Mouse (Mus musculus) ES-CJ7 (cell line): ENCODE measurements around the gene Vps11.
A peak's percentile ranks its signal among the peaks of the same experiment; 100 is the strongest.
"Not testable (repeated sequence)": the region's sequence is repeated elsewhere in the genome, so short reads cannot be mapped to it uniquely, and the experiment has no call there.

Source experiments
- DNase-seq: peaks from one replicate; pipeline ENCODE4 v3.0.0; 2011; ENCODE audit warnings: low read depth, low spot score

Vps11 gene

DNA sequence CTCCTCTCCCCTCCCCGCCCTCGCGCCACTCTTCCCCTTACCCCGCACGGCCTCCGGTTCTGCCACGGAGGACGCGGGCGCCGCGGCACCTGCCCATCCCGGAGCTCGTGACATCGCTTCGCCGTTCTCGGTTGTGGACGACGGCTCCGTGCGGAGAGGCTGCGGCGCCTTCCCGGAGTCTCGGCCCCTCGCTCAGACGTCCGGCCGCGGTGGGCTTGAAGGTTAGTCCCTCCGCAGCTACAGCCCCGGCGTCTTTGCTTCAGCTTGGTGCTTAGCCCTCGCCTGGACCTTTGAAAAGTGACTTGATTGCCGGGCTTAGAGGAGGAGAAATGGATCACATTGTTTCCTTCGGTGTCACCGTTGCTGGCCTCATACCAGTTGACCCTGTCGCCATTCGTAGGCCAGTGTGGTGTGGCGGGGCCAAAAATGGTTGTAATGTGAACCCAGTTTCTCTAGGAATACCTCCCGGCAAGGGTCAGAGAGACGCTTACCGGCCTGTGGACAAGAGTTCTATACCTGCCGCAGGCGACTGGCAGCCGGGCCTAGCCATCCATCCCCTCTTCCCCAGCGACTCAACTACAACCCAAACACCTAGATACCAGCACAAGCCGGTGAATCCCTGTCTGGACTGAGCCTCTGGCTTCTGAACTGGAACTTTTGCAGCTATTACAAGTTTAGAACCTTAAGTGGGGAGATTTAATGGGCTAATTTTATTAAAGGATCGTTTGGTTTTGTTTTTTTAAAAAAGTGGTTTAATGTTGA, 26.0 kb downstream of the Vps11 start:
- DNase-seq, result no peak

DNA sequence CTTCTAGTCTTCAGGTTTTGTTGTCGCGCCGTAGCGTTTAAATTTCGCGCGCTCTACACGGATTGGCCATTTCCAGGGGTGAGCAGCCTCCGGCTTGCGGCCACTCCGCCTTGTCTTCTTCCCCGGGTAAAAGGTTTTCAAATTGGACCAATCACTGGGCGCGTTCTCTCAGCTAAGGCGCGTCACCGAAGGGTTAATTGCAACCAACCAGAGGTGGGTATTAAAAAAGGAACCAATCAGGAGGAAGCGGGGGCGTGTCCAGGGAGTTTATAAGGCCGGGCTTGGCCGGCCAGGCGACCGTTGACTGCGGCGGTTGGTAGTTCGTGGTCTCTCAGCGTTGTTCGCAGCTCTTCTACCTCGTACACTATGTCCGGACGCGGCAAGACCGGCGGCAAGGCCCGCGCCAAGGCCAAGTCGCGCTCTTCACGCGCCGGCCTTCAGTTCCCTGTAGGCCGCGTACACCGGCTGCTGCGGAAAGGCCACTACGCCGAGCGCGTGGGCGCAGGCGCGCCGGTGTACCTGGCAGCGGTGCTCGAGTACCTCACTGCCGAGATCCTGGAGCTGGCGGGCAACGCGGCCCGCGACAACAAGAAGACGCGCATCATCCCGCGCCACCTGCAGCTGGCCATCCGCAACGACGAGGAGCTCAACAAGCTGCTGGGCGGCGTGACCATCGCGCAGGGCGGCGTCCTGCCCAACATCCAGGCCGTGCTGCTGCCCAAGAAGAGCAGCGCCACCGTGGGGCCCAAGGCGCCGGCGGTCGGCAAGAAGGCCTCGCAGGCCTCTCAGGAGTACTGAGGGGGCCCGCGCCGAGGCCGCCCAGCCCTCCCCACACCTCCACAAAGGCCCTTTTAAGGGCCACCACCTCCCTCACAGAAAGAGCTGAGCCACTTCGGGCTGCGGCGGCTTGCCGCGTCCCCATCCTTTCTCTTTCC, 26.8 kb downstream of the Vps11 start, which contains the start of gene H2afx:
H2afx (plus strand) TSS at position 299 of the 935 bp plus-strand sequence.
- DNase-seq, result peak; percentile 100

DNA sequence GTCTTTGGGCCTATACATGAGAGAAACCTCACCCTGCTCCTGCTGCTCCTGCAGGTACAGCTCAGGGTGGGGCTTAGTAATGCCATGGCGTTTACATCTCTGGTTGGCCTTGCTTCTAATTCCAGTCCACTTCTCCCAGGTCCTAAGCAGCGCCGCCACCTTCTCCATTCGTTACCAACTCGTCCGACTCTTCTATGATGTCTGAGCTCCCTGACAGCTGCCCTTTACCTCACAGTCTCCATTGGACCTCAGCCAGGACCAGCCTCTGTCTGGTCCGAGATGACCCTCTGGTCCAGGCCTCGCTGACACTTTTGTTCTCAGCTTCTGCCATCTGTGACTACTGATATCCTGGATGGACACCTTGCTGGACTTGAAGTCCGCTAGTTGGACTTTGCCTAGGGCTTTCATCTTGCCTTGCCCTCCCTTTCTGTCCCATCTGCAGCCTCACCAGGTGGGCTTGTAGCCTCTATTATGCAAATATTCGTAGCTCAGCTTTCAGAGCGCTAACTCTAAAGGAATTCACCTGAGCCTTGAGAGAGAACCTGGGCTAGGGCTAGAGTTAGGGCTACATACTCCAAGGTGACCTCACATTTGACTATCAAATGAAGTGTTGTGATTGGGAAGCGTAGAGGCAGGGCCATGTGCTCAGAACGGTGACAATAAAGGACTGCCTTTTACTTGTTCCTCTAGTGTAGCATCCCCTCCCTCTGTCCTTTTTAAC, 28.4 kb downstream of the Vps11 start:
- DNase-seq, result peak; percentile 97

DNA sequence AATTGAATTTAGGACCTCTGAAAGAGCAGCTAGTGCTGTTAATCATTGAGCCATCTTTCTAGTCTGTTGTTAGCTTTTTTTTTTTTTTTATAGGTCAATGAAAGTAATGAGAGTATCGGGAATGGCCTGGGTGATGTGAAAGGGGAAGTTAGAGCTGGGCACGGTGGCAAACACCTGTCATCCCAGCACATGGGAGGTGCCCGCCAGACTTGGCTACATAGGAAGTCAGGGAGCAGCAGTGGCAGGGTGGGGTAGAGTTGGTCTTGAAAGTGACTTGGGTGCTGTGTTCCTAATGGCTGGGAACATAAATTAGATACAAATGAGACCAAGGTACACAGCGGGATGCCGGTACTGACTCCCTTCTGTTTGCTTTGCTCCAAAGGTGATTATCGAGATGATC, 30.7 kb downstream of the Vps11 start:
- DNase-seq, result no peak

DNA sequence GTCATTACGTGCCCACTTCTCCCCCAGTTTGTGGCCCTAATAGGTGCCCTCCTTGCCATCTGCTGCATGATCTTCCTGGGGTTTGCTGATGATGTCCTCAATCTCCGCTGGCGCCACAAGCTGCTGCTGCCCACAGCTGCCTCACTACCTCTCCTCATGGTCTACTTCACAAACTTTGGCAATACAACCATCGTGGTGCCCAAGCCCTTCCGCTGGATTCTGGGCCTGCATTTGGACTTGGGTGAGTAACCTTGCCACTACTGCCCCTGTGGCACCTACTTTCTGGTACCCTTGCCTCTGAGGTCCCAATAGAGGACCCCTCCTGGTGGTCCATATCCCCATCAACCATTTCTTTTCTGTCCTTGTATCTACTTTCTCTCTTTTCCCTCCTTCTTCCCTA, 33.5 kb downstream of the Vps11 start:
- DNase-seq, result no peak

DNA sequence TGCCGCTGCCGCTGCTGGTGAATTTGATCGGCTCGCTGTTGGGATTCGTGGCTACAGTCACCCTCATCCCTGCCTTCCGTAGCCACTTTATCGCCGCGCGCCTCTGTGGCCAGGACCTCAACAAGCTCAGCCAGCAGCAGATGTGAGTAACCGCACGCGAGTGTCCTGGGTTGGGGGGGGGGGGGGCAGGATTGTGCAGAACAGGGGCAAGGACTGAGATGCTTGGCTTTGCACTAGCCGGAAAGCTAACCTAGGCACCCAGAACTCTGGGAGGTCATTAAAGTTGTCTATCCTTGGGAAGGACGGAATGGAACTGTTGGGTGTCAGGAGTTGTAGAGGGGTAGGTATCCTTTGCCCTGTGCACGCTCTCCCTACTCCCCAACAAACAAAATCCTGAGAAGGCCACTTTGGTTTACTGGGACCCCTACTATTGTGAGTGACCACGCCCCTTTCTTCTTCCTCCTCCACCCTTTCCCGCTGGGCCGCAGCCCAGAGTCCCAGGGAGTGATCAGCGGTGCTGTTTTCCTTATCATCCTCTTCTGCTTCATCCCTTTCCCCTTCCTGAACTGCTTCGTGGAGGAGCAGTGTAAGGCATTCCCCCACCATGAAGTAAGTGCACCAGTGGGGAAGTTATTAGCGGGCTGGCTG, 34.3 kb downstream of the Vps11 start:
- DNase-seq, result peak; percentile 72

DNA sequence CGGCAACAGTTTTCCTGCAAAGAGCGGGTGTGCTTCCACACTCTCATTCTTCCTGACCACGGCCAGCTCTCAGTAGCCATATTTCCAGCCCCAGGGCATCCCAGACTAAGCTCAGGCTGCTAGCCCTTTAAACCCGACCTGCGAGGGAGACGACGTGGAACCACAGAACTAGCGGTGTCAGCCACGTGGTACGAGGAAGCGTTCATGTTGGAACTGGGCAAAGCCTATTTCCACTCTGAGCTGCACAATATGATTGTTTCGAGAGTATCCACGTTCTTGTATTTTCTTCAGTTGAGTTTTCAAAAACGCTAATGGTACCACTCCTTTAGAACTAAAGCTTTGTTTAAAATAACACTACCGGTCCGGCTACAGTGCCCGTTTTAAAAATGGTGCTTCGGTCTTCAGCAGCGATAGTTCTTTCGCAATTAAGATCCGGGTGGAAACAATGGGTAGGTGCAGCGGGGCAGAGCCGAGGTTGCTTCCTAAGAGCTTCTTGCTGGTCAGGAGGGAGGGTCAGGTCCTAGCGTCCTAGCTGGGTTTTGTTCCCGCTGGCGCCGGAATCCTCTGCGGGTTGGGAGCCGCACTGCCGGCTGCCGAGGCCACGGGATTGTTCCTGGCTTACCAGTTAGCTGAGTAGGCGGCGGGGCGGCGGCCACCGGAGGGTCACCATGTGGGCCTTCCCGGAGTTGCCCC, 35.0 kb downstream of the Vps11 start:
- peak; percentile 92 for DNase-seq

DNA sequence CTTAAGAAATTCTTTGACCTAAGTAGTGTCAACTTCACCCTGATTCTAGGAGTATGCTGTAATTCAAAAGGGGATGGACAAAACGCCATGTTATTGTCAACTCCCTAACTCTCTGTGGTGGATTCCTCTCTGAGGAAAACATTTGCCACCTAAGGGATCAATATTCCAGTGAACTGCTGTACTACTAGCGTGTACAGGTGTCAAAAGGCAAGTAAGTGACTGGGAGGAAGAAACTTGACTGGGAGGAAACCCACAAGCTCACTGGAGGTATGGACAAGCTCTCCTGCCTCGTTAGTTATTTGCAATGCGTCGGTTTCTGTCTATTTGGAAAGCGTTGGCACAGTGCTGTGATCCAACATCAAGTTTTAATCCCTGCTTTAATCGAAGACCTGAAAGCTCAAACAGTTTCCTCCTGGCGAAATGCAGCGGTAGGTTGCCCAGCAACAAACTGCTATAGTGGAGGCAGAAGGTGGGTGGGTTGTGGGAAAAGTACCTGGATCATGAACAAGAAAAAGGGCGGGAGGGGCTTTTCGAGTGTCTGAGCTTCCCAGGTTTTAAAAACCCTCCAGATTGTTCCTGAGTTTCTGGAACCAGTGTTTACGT, 35.6 kb downstream of the Vps11 start, which contains the start of gene Dpagt1:
Dpagt1 (plus strand) TSS at position 252 of the 603 bp plus-strand sequence.
- no peak for DNase-seq

DNA sequence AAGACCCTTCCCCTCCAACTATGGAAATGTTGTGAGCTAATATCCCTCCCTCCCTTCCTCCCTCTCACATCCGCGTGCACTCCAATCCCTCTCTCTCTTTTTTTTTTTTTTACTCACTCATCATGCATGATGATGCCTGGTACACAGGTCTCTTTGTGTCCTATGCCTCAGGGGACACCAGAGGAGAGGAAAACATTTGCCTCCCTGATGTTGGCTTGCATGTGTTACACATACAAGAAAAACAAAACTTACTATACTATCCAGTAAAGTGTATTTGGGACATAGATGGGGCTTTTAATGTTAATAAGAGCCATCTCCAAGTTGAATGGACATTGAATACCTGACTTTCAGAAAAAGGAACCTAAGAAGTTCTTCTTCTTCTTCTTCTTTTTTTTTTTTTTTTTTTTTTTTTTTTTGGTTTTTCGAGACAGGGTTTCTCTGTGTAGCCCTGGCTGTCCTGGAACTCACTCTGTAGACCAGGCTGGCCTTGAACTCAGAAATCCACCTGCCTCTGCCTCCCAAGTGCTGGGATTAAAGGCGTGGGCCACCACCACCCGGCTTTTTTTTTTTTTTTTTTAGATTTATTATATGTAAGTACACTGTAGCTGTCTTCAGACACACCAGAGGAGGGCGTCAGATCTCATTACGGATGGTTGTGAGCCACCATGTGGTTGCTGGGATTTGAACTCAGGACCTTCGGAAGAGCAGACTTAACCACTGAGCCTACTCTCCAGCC, 36.3 kb downstream of the Vps11 start:
- not testable (repeated sequence) for DNase-seq

DNA sequence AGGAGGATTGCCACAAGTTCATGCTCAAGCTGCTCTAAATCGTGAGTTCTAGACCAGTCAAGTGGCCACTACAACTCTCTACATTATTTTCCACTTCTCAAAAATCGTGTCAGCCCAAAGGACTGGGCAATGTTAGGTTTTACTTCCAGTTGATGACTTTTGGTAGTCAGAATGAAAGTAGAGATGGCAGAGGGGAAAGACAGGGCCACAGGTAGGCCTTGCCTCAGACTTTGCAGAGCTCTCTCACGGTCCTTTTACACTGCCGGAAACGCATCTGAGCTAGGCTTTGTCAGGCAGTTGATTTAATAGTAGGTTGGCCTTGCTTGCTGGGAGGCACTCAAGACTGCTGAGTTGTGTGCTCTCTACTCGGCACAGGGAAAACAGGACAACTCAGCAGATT, 37.3 kb downstream of the Vps11 start:
- no peak for DNase-seq

DNA sequence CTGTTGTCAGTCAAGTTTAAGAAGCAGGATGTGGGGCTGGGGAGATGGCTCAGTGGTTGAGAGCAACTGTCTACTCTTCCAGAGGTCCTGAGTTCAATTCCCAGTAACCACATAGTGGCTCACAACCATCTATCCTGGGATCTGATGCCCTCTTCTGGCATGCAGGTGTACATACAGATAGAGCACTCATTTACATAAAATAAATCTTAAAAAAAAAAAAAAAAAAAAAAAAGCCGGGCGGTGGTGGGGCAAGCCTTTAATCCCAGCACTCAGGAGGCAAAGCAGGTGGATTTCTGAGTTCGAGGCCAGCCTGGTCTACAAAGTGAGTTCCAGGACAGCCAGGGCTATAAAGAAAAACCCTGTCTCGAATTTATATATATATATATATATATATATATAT, 37.8 kb downstream of the Vps11 start:
- DNase-seq, result not testable (repeated sequence)

DNA sequence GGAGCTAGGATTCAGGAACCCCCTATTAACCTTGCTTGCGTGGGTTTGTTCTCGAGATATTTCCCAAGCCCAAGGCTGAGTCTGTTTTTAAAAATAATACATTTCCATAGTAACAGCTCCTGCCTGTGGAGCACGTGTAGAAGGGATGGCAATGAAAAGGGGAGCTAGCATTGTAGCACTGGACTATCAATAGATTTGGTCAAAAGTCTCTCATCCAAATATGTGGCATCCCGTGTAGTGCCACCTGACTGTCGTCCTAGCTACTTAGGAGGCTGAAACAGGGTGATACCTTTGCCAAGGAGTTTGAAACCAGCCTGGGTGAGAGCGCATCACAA, 40.7 kb downstream of the Vps11 start:
- no peak for DNase-seq

DNA sequence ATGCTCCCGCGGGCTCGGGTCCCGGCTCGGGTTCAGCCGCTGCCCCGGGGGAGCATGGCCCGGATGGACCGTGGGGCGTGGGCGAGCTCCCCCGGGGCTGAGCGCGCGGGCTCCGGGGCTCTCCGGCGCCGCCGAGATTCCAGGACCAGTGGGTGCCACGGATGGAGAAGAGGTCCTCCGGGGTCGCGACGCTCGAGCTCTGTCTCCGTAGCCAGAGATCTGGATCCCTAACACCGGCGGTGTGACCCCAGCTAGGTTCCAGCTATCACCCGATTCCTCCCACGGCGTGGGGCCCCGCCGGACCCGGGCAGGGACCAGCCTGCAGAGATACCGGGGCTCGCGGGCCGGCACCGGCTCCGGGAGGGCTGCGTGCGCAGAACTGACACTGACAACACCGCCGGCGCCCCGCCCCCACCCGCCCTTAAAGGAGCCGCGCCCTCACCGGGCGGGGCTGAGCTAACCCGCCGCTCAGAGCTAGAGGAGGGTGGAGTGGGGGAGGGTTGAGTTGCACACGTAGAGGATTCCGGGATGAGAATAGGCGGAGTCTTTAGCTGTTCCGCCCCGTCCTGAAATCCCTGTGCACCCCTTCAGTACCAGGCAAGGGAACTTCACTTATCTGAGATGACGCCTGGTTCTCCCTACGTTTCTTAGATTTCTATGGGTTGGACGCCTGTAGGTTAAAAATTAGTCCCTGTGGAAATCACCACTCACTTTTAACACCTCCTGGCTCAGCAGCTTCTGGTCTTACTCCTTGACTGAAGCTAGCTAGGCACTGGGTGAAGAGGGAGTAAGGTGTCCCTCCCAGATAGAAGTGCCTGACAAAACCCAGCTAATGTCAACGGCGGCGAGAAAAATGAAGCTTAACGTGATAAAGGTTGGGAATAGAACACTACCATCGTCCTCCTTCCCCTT, 41.3 kb downstream of the Vps11 start, which contains the start of gene C2cd2l:
C2cd2l (minus strand) TSS at position 399 of the 912 bp plus-strand sequence.
- DNase-seq, result peak; percentile 97

DNA sequence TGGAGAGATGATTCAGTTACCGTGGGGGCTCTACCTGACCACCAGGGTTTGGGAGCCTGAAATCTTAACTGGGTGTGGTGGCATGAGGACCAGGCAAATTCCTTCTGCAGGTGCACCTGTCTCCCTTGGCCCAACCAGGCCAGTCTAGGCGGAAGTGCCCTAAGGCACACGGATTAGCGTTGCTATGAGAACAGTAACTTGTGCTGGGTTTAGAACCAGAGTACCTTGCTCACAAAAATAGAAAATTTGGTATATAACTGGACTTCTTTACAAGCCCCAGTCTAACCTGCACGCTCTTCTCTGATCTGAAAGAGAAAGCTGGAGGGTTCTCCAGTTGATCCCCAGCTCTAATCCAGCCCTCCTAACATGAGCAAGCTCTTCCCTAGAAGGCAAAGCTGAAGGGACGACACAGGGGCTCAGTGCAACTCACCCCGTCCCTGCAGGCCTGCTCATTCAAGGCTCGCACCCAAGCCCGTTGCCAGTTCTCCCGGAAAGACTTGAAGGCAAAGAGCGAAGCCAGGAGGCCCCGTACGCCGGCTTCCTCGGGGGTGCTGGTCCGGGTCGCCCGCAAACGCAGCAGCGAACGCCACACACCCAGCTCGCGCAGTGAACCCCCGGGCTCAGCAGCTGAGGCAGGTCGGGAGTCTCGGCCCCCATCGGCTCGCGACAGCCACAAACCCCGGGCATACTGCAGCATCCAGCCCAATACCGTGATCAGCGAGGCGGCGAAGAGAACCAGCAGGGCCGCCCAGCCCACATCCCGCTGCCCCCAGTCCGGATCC, 42.2 kb downstream of the Vps11 start:
- no peak for DNase-seq

DNA sequence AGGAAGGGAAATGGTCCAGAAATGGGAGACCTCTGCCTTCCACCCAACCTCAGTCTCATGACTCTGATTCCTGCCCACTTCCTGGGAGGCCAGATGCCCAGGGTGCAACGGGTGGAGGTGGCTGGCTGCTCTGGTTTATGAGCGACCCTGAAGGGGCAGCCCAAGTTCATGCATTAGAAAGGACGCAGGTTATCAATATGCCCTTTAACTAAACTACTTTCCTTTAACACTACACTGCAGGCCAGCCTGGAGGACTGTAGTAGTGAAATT, 42.7 kb downstream of the Vps11 start:
- no peak for DNase-seq

DNA sequence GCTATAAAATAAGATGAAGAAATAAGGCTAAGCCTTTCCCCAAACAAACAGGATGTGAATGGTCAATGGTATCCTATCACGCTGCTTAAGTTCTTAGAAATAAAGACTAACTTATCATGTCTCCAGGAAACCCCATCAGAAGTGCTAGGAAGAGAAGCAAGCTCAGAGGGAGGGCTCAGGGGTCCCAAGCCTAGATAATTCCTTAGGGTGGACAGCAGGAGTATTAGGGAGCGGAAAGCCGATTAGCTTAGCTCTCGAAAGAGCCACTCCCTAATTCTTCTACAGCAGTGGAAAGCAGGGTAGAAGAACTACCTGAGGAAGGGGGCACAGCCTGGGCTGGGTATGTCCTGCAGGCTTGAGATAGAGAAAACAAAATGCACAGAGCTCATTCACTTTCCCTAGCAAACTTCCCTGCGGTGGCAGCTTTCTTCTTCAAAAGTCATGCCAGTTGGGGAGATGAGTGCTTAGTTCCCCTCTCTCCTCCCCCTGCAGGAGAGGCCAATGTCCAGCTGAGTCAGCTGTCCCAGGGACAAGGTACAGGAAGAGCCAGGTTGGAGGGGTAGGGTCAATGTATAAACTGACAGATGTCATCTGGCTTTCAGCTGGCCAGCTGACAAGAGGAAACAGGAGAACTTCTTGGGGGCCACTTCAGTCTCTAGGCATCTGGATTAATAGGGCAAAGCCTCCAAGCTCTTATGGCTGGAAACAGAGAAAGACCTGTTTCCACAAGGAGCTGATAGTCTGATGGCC, 43.2 kb downstream of the Vps11 start:
- DNase-seq, result no peak

DNA sequence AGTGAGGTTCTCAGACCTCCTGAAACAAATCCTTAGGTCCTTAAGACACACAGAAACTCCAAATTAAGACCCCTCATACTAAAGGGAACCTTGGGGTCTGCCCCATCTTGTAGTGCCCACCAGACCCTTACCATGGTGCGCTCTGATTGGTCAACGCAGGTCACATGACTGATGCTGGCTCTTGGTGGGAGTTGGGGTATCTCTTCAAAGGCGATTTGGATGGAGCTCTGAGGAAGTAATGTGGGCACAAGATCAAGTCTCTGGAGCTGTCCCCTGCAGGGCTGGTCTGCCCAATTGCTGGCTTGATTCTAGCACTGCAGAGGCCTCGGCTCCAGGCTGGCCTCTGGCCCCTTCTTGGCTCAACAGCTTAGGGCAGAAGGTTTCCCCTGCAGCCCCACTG, 44.0 kb downstream of the Vps11 start:
- DNase-seq, result no peak
